Mouse (Mus musculus): ENCODE data around the gene Frmd4a.
A peak's percentile ranks its signal among the peaks of the same experiment; 100 is the strongest.
"Not testable (repeated sequence)": the region's sequence is repeated elsewhere in the genome, so short reads cannot be mapped to it uniquely, and the experiment has no call there.

Gene Frmd4a

DNA sequence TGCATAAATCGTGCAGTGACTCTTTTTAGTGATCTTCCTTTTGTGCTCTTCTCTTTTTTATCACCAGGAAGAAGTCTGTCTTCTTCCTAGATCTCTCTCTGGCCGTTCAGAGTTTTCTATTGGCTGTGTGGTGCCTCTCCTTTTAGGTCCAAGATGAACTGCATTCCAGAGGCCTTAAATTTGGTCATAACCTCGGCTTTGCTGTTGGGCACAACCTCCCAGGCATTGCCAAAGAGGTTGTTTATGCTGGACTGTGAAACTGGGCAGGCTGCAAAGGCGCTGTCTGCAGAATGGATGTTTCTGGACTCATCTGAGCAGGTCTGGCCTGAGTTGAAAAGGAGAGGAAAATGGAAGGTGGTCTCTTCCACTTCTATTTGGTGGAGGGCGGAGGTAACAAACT is 560.8 kb downstream of the Frmd4a start:
- DNase-seq (ENCODE audit: low spot score in 2 of 2): no peak

DNA sequence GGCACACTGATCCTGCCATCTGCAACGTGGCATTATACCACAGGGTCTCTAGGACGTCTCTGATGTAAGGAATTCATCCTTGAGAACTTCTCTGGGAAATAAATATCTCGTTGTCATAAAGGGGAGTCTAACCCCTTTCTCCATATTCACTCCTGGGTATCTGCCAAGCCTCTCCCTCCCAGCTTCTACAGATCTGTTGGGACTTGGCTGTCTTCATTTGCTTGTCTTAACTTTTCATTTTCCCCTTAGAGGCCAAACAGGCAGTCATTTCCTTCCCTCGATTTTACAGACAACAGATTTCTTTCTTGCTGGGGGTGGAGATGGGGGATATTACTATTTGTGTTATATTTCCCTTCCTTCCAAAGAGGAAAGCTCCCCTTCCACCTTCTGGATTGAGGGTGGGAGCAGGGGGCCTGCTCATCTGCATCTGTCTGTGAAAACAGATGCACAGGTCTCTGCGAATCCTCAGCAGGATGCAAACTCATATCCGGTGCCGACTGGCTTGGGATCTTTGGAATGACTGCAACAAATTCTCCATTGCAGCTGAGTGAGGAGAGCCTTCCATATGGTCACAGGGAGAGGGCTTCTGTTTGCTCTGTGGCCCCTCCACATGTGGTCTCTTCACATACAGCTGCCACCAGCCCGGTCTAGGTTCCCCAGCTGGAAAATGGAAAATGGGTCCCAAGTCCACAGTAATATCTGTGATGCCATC is 562.0 kb downstream of the Frmd4a start:
- no peak for DNase-seq (ENCODE audit: low spot score in 2 of 2)

DNA sequence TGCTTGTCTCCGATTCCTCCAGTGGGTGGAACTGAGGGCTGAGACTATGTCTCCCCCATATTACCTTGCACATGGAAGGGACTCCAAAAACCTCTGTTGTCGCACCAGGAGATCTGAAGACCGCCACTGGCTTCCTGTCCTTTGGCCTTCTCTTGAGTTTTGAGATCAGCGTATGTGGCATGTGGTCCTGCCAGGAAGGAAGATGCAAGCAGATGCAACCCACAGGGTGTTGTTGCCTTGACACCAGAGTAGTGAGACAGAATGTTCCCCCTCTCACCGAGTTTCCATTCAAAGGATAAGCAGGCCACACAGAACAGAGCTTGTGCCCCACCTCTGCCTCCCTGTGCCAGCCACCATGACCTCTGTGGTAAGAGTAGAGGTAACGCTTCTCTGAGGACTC is 563.1 kb downstream of the Frmd4a start:
- no peak for DNase-seq (ENCODE audit: low spot score in 2 of 2)

DNA sequence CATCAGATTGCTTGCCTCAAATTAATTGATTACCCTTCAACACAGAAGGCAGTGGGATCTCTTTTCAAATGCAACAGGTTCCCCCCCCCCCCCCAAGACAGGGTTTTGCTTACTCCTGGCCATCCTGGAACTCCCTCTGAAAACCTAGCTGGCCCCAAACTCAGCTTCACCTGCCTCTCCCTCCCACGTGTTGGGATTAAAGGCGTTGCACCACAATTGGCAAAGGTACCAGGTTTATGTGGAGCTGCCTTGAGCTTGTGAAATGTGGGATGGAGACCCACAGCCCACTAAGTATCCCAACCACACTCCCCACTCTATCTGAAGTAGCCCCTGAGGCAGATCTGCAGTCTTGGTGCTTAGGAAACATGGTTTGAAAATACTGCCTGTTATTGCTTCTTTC is 565.4 kb downstream of the Frmd4a start:
- no peak for DNase-seq (ENCODE audit: low spot score in 2 of 2)

DNA sequence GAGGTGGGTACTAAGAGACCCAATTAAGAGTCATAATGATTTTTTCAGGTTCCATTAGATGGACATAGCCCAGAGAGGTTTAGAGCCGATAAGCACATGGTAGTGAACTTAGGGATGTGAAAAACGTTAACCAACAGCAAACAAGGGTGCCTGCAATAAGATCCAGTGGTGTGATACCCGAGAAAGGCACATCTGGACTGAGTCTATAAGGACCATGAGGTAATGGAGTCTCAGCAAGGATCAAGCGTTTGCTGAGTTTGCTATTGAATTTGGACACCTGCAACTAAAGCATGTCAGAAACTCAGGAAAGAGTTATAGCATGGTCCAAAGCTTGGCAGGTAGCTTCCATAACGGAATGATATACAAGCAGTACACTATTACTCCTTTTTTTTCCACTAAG is 566.7 kb downstream of the Frmd4a start:
- DNase-seq (ENCODE audit: low spot score in 2 of 2): no peak

DNA sequence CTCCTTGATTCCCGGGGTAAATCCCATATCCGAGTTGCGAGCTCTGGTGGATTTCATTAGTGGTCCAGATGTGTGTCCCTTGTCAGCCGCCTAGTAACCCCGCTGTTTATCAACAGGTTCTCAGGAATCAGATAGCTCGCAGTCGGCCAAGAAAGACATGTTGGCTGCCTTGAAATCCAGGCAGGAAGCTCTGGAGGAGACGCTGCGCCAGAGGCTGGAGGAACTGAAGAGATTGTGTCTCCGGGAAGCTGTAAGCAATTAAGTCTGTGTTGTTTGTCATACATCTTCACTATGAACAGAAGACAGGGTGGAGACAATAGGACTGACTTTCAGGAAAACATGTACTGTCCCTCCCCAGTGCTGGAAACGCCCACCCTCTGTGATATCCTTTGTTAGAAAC is 568.7 kb downstream of the Frmd4a start:
- DNase-seq (ENCODE audit: low spot score in 2 of 2): no peak

DNA sequence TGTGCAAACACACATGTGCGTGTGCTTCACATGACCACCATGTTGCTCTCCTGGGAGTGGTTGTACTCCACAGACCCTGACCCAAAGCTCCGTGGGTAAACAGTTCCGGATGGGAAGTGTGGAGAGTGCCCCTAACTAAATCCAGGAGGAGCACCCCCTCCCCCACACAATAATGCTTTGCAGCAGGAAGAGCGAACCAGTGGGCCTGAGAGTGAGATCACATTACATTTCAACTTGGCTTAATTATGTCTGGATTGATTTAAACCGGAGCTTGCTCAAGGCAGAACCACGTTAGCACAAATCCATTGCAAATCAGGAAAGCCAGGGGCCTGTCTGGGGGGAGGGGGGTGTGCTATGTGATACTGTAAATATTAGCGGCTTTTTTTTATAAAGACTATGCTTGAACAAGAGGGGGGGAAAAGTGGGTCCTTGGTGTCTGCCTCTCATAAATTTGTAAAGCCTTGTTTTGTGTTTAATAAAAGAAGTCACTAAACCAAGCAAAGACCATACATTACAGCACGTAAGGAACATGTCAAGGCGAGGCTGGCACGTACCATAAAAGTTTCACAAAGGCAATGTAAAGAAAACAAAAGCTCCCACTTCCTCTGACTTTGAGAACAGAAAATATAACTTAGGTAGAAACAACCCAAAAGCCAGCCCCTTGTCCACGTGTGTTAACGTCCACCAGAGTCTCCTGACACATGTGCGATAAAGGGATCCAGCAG is 570.3 kb downstream of the Frmd4a start:
- no peak for DNase-seq (ENCODE audit: low spot score in 2 of 2)

DNA sequence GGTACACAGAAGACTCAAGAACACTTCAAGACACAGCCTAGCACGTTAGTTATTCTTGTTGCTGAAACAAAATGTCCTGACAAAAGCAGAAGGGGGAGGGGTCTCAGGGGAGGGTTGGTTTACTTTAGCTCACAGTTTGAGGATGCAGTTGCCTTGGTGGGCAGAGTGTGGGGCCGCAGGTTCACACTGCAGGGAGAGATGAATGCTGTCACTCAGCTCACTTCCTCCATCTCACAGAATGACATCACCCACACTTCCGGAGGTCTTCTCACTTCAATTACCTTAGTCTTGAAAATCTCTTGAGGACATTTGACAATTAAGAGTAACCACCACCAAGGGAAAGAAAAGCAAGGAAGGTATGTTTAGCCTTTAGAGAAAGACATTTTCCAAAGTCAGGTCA is 574.1 kb downstream of the Frmd4a start:
- DNase-seq (ENCODE audit: low spot score in 2 of 2): no peak

DNA sequence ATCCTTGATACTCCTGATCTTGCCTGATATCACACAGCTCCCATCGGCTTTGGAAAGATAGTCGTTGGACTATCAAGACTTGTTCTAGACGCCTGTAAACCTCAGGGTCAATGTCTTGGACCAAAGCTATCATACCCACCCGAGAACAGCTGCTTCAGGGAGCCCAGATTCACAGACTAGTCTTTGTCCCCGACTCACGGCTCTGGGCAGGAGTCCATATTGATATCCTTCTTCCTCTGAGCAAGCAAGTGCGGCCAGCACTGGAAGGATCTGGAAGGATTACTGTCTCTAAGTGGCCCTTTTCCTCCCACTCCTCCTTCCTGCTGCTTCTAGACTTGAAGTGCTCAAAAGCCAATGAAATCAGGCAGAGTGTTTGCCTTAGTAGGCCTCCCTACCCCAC is 575.1 kb downstream of the Frmd4a start:
- DNase-seq (ENCODE audit: low spot score in 2 of 2): no peak

DNA sequence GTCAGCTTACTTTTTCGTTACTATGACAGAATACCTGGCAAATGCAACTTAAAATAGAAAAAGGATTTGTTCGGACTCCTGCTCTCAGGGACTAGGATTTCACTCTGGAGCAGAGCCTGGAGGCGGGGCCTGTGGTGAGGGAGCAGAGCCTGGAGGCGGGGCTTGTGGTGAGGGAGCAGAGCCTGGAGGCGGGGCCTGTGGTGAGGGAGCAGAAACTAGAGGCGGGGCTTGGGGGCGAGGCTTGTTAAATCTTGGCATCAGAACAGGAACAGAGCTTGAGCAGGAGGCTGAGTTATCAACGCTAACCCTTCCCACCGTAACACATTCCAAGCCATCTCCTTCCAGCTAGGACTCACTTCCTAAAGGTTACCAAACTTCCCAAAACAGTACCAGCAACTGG is 575.9 kb downstream of the Frmd4a start:
- peak; percentile 50 to 73 for DNase-seq (ENCODE audit: low spot score in 2 of 2)

DNA sequence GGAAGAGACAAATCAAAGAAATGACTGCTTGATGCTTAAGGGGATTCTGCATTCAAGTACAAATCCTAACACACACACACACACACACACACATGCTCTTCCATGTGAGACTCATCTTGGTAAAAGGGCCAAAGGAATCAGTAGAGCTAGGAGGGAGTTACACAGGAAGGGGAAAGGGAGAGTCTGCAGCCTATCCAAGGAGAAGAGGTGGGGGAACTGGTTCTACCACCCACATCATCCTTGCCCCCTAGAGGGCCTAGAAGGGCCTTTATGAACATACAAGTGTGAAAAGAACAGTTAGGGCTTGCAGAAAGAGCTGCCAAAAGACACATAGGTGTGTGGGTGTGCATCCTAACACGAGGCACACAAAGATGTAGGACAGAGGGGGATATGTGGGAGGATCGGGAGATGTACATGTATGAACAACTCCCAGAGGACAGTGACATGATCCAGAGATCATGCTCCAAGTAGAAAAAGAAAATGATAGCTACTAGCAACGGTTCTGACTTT is 576.4 kb downstream of the Frmd4a start:
- DNase-seq (ENCODE audit: low spot score in 2 of 2): no peak

DNA sequence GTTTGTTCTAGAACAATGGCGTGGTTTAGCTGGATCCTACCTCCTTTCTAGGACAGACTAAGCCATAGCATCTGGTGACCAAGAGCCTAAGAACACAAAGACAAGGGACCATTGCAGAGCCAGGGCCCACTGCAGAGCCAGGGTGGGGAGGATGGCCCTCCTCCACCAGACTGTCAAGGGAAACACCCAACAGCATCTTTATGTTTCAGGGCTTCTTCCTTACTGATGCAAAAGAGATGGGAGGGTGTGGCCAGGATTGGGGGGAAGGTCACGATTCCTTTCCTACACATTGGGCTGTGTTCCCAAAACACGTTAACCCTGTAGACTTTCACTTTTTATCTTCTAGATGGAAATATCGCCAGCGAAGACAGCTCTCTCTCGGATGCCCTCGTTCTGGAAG is 579.5 kb downstream of the Frmd4a start:
- no peak for DNase-seq (ENCODE audit: low spot score in 2 of 2)

DNA sequence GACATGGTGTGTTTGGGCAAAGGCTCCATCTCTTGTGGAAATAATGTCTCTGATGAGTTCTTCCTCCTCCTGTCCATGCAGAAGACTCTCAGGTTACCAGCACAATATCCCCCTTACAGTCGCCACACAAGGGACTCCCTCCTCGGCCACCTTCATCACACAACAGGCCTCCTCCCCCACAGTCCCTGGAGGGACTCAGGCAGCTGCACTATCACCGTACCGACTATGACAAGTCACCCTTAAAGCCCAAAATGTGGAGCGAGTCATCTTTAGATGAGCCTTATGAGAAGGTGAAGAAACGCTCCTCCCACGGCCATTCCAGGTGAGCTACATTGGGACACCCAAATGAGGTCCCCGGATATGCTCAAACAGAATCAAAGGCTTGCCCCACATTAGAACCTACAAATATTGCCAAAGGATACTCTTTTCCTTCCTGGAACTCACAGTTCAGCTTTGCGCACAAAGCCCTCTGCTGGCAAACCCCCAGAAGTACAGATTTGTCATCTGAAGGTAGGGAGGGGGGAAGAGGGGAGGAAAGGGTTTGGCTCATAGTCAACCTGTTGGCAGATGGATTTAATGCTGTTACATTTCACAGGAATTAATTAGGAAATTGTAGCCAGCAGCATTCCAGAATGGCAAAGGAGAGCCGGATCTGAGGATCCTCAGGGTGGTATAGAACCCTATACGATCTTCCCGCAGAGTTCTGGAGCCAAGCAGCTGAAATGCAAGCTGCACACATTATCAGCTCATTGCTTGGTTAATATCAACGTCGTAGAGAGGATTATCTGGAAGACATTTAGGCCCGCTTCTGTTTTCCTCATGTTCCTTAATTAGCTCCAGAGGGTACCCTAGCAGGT is 583.7 kb downstream of the Frmd4a start:
- DNase-seq (ENCODE audit: low spot score in 2 of 2): peak; percentile 47 to 71

DNA sequence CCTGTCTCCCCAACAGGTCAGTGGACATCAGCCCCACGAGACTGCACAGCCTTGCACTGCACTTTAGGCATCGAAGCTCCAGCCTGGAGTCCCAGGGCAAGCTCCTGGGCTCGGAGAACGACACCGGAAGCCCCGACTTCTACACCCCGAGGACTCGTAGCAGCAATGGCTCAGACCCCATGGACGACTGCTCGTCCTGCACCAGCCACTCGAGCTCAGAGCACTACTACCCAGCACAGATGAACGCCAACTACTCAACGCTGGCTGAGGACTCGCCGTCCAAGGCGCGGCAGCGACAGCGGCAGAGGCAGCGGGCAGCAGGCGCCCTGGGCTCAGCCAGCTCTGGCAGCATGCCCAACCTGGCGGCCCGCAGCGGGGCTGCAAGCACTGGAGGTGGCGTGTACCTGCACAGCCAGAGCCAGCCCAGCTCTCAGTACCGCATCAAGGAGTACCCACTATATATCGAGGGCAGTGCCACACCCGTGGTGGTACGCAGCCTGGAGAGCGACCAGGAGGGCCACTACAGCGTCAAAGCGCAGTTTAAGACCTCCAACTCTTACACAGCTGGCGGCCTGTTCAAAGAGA is 585.9 kb downstream of the Frmd4a start:
- no peak for DNase-seq (ENCODE audit: low spot score in 2 of 2)

DNA sequence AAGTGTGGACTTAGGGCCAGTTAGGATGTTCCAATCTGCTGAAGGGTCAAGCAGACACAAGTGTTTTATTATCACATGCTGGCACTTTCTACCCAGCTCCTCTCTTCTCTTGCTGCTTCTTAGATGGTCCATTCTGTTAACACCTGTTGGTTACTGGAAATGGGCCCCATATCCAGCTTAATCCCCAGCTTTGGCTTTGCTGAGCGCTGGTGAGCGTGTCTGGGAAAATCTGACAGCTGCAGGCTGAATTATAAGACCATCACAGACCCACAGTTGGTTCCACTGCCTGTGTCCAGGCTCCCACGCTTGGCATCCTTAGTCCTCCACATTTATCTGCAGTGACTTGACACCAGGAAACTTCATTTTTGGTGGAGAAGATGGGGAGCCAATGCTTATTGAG is 589.0 kb downstream of the Frmd4a start:
- no peak for DNase-seq (ENCODE audit: low spot score in 2 of 2)

DNA sequence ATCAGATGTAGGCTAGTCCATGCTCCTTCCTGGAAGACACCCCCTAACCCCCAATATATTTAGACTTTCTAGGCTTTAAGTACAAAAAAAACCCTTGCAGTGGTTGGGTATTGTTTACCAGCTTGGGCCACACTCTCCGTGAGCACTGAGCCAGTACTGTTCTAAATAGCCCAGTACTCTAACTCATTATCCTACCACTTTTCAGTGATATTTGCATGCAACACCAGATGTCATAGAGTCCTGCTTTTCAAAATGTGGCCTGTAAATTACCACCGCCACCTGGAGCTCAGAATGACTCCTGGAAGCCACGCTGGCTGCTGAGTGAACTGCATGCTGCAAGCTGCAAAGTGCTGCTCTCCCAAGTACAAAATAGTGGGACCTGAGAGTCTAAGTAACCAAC is 590.7 kb downstream of the Frmd4a start:
- DNase-seq (ENCODE audit: low spot score in 2 of 2): no peak

DNA sequence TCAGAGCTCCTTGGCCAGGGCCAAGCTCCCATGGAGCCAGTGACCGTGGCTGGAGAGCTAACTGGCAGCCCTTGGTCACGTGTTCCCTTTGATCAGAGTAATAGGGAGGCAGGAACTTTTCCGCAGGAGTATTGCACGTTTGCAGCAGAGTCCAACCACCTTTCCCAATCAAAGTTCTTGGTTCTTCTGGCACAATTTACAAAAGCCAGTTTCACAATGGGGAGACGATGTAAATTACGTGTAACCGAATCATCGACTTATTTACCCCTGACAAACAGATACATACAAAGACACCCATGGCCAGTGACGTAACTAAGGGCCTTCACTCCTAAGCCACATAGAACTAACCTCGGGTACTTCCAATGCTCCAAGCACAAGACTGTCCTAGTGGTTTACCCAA is 591.9 kb downstream of the Frmd4a start:
- no peak for DNase-seq (ENCODE audit: low spot score in 2 of 2)

DNA sequence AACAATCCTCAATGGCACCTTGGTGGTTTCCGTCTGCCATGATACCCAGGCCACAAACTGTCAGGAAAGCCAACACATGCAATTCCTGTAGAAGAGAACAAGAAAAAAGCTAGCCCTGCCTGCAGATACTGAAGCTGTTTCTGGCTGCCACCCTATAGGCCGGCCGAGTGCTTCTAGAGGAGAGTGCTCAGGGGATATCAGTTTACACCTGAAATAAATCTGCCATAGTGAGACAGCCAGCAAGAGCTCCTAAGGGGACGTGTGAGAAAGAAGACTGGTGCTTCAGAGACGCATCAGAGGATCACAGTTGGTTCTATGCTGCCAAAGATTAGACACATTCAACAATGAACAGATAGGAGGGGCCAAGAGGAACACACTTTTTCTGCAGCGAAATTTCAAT is 593.8 kb downstream of the Frmd4a start:
- DNase-seq (ENCODE audit: low spot score in 2 of 2): no peak

DNA sequence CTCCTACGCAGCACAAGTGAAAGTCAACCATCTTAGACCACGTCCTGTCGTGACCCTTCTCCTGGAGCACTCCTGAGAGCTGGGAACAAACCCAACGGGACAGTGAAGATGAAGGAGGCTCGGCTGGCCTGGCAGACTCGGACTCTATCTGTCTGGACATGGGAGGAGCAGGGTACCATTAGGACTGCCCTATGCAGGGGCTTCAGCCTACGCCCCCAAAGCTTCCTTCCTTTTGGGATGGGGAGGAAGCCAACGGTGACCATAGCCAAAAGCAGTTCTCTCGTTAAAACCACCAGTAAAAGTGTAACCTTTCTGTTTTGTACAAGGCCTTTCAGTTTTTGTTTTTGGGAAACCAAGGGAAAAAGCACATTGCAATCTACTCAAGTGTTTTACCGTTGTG is 594.2 kb downstream of the Frmd4a start:
- no peak for DNase-seq (ENCODE audit: low spot score in 2 of 2)

DNA sequence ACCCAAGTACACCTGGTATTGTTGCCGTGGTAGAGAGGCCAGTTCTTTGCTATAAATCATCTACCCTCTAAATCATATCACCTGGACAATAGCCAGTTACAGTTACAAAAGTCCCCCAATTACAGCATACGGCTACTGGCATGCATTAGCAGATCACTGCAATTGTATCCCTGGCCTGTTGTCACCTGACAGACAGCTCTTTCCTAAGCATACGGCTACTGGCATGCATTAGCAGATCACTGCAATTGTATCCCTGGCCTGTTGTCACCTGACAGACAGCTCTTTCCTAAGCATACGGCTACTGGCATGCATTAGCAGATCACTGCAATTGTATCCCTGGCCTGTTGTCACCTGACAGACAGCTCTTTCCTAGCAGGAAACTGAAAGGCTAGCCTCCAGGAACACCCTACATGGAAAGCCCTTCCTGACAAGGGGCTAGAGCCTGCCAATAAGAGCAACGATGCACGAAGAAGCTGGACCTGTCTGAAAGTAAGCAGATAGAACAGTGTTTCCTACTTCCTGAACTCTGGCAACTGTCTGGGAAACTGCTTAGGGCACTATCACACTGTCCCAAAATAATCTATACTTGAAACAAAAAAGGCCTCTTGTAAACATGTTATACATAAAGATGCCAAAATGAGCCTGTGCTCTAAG is 596.9 kb downstream of the Frmd4a start:
- not testable (repeated sequence) for DNase-seq (ENCODE audit: low spot score in 2 of 2)

DNA sequence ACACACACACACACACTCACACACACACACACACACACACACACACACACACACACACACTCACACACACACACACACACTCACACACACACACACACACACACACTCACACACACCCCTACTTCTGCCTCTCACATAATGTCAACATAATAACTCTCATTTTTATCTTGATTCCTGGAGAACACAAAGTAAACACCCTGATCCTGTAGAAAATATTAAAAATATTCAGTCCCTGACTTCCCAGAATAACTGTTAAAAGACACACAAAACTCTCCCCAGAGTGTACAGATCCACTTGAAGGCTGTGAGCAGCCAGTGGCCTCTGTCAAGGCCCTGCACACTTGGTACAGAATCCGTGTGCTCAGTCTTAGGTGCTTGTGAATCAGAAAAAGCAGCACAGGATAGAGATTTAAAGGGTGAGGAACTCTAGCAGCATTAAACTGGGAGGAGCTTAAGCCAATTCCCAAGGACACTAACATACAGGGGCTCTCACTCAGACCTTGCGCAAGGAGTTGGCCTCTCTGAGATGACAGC is 597.6 kb downstream of the Frmd4a start:
- DNase-seq (ENCODE audit: low spot score in 2 of 2): no peak

Measured in urinary bladder, postnatal 4 days (tissue).